Mouse (Mus musculus) myocyte (in vitro differentiated cells): ENCODE measurements at regions not wholly inside any gene's neighbourhood (a gene's known extent, or its start where the extent isn't known, plus 50 kb on each side); places are given as distances from the start of the nearest gene placed in this dataset.

ENCODE experiments used
- CEBPB ChIP-seq: IDR thresholded peaks from 2 replicates; pipeline ENCODE4 v1.6.1; 2011; ENCODE audit warnings: mild to moderate bottlenecking, moderate library complexity; ENCODE audit not compliant: poor library complexity, insufficient read depth, severe bottlenecking
- E2F4 ChIP-seq: IDR thresholded peaks from one replicate; pipeline ENCODE4 v1.6.1; 2011; ENCODE audit warnings: mild to moderate bottlenecking, control low read depth, moderate library complexity; ENCODE audit not compliant: insufficient read depth
- MAX ChIP-seq: IDR thresholded peaks from one replicate; pipeline ENCODE4 v1.6.1; 2011; ENCODE audit warnings: low read depth, mild to moderate bottlenecking, control low read depth
- MYOD1 ChIP-seq, 3 experiments: IDR thresholded peaks; one replicate each; pipeline ENCODE4 v1.6.1; 2011; ENCODE audit warnings: control low read depth in 2 of 3, low read depth in 2 of 3, mild to moderate bottlenecking in 2 of 3, moderate library complexity in 1 of 3; ENCODE audit not compliant: insufficient read length in 2 of 3, control insufficient read depth in 1 of 3
- MYOG ChIP-seq, 3 experiments: IDR thresholded peaks; one replicate each; pipeline ENCODE4 v1.6.1; 2011; ENCODE audit warnings: control low read depth in 2 of 3, low read depth in 2 of 3, mild to moderate bottlenecking in 2 of 3; ENCODE audit not compliant: insufficient read length in 2 of 3, control insufficient read depth in 1 of 3, insufficient read depth in 1 of 3
- POLR2A ChIP-seq: IDR thresholded peaks from one replicate; pipeline ENCODE4 v1.6.1; 2011; ENCODE audit warnings: low read depth, mild to moderate bottlenecking, control low read depth, moderate library complexity; ENCODE audit not compliant: insufficient read length
- POLR2AphosphoS2 ChIP-seq: IDR thresholded peaks from one replicate; pipeline ENCODE4 v1.6.1; 2011; ENCODE audit warnings: low read depth, control low read depth; ENCODE audit not compliant: insufficient read length
- REST ChIP-seq: IDR thresholded peaks from one replicate; pipeline ENCODE4 v1.6.1; 2011; ENCODE audit warnings: mild to moderate bottlenecking, control low read depth, moderate library complexity; ENCODE audit not compliant: insufficient read depth, insufficient read length
- SRF ChIP-seq: IDR thresholded peaks from one replicate; pipeline ENCODE4 v1.6.1; 2011; ENCODE audit warnings: low read depth; ENCODE audit not compliant: control insufficient read depth, insufficient read length
- TCF3 ChIP-seq: IDR thresholded peaks from one replicate; pipeline ENCODE4 v1.6.1; 2011; ENCODE audit warnings: low read depth, control low read depth; ENCODE audit not compliant: insufficient read length
- USF1 ChIP-seq: IDR thresholded peaks from one replicate; pipeline ENCODE4 v1.6.1; 2011; ENCODE audit warnings: low read depth, mild to moderate bottlenecking, control low read depth, moderate library complexity

DNA sequence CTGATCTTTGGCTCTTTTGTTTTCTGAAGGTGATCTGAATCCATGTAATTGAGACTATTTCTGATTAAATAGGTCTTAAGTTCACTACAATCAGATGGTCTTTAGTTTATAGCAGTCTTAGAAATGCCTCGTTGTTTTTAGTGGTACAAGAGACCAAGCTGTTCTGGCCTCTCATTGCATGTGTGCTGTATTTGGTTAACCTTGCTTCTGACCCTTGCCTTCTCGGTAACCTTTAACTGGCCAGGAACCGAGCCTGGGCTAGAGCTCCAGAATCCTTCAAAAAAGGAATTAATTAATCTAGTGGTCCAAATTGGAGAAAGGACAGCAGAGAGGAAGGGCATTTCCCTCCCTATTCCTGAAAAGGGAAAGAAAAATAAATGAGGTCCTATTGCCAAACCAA is 234.8 kb upstream of the Prdm1 start:
- TF ChIP-seq POLR2A: no peak
- no peak for TF ChIP-seq E2F4
- TF ChIP-seq MYOG (IDR thresholded peaks at IDR 0.05; ENCODE audit: control insufficient read depth in 1 of 3, insufficient read depth in 1 of 3, insufficient read length in 2 of 3, low read depth in 2 of 3): no peak
- TF ChIP-seq MYOD1 (IDR thresholded peaks at IDR 0.05; ENCODE audit: control insufficient read depth in 1 of 3, insufficient read length in 2 of 3, low read depth in 2 of 3): no peak
- no peak for TF ChIP-seq REST
- TF ChIP-seq USF1: no peak
- TF ChIP-seq POLR2AphosphoS2: no peak
- TF ChIP-seq SRF: no peak
- no peak for TF ChIP-seq MAX
- TF ChIP-seq TCF3: no peak
- no peak for TF ChIP-seq CEBPB
